Mouse (Mus musculus): Measurements from ENCODE around the gene Olfr640. TPM values are rescaled to one million over a fixed set of nuclear protein-coding genes. Genes with fewer than 3 reads are reported as not detected.

Olfr640 gene
- not detected for total RNA-seq (2021)

DNA sequence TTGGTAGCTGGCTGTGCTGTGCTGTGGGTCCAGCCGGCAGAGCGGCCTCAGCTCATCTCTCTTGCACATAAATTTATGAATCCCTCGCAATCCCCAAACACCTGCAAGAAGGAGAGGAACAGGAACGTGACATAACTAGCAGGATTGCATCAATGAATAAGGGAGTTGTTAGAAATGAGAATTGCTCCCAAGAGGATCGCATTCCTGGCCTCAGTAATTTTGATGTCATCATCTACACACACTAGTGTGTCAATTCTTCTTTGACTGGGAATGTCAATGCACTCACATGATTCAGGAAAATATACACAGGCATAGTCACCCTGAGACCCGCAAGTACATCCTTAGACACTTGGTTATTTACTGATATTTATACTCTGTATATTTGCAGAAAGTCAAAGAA, at the start of gene Olfr640:
Olfr640 (minus strand) TSS at position 101 of the 400 bp plus-strand sequence.
- DNase-seq, result no peak

DNA sequence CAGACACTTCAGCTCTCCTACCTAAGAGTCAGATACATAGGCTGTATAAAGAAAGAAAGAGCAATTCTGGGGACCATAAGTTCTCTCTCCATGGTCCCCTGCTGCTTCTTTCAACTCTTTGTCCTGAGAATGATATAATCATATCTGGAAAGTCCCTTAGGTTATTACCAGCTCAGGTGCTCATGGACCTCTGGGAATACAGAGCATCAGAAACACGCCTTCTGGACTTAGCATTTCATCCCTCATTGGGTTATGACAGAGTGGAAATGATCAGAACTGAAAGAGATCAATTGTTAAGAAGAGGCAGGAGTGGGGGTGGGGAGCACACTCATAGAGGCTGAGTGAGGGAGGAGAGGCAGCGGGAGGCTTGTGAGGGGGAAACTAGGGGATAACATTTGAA, 46.4 kb upstream of the Olfr640 start, which contains the start of gene Olfr644:
Olfr644 (minus strand) TSS at position 101 of the 400 bp plus-strand sequence.
- intact Hi-C loops (cut with DNase I), result no loop called here

More for the DNA sequence above, at the start of gene Olfr640:
- intact Hi-C loops (cut with DNase I), result no loop called here

DNA sequence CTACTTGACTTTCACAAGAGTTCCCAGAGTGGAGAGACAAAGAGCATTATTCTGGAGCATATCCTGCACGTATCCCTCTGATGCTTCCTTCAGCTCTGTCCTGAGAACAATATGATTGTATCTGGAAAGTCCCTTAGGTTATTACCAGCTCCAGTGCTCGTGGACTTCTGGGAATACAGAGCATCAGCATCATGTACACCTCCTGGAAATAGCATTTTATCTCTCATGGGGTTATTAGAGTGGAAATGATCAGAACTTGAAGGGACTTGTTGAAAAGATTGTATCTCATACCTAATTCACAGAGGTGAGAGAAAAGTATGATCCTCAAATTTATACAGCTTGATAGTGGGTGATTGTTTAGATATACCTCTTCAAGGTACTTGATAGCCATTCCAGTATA, 36.0 kb upstream of the Olfr640 start, which contains the start of gene 4930516K23Rik:
4930516K23Rik (minus strand) TSS at position 101 of the 400 bp plus-strand sequence.
- intact Hi-C loops (cut with DNase I), result no loop called here
- no peak for DNase-seq

More for the DNA sequence above, 46.4 kb upstream of the Olfr640 start, which contains the start of gene Olfr644:
- DNase-seq, result no peak

DNA sequence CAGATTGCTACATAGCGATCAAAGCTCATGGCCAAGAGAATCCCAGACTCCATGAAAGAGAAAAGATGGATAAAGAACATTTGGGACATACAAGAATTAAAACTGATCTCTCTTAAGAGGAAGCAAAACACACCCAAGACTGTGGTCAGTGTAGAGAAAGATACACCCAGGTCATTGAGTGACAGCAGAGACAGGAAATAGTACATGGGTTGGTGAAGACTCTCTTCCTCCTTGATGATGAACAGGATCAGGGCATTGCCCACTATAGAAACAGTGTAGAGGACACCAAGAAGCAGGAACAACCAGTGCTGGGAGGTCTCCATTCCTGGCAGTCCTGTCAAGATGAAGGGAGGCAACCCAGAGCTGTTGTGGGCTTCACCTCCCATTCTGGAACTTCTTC, 33.8 kb upstream of the Olfr640 start:
- DNase-seq, result no peak
- intact Hi-C loops (cut with DNase I), result no loop called here

DNA sequence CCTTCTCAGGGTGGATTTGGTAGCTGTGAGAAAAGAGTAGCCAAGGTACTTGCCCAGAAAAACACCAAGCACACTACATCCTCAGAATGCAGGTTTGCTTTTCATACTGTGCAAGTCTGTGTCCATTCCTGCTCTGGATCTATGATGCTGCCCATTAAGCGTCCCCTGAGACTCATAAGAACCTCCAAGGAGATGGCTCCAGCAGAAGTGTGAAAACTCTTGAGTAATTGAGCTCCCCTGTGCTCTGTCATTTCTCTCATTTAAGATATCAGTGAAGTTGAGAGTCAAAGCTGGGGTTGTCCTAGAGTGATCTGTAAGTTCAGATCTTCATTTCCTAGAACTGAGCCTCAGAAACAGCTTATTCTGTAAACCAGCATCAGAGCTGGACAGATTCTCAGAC, 27.2 kb upstream of the Olfr640 start, which contains the start of gene Olfr642:
Olfr642 (minus strand) TSS at position 101 of the 400 bp plus-strand sequence.
- intact Hi-C loops (cut with DNase I), result no loop called here
- DNase-seq, result no peak

DNA sequence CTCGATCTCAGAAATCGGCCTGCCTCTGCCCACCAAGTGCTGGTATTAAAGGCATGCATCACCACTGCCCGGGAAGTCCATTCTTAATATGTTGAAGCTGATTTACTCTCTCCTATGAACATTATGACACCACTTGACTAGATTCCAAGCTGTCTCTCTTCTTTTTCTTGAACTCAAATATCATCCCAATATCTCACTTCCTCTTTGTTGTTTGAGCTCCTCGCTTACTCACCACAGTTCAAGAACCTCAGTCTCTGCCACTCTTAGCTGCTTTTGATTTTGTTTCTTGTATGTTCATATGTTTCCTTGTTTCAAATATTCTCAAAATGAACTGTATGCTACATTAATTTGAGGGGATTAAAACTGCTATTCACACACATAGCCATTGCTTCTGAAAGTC, 25.4 kb upstream of the Olfr640 start:
- intact Hi-C loops (cut with DNase I), result no loop called here
- no peak for DNase-seq

DNA sequence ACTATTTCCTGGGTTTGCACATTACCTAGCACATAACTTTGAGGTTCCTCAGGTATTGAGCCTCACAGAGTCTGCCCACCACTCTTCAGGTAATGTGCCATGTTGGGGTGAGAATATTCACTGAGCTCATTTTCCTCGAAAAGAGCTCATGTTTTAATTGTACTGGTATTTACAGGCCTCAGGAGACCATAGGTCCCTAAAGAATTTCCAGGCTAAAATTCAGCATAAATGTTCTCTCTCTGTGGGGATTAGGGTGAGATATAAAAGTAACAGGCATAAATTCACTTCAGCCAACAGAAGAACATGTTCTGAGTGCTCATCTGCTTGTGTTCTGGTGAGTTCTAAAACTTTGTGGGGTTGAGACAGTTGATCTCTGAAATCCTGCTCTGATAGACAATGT, 9.8 kb upstream of the Olfr640 start, which contains the start of gene Olfr641:
Olfr641 (plus strand) TSS at position 301 of the 400 bp plus-strand sequence.
- DNase-seq, result no peak
- intact Hi-C loops (cut with DNase I), result no loop called here

DNA sequence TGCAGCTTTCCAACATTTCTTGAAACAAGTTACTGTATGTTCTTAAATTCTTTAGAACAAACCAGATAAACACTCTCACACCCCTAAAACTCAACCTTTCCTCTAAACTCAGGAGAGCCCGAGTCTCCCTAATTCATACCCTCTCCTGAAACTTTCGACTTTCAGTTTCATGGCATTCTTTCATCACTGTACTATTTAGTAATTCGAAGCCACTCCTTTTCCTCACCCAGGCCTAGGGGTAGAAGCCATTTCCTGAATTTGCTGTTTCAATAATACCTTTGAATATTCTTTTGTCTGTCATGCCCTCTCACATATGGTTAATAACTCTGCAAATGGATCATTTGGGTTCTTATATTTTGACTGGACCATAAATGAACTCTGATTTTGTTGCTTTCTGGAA, 1.6 kb upstream of the Olfr640 start:
- intact Hi-C loops (cut with DNase I), result no loop called here
- no peak for DNase-seq

DNA sequence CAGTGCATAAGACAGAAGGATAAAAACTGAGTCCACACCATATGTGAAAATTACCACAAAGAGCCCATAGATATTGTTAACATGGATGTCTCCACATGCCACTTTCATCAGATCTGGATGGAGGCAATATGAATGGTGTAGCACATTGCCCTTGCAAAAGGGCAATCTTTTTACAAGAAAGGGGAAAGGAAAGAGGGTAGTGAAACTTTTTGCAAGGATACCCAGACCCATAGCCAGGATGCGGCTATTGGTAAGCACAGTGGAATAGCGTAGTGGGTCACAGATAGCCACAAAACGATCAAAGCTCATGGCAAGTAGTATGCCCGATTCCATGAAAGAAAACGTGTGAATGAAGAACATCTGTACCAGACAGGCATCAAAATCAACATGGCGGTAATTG, 3.7 kb downstream of the Olfr640 start:
- intact Hi-C loops (cut with DNase I), result no loop called here
- no peak for DNase-seq

DNA sequence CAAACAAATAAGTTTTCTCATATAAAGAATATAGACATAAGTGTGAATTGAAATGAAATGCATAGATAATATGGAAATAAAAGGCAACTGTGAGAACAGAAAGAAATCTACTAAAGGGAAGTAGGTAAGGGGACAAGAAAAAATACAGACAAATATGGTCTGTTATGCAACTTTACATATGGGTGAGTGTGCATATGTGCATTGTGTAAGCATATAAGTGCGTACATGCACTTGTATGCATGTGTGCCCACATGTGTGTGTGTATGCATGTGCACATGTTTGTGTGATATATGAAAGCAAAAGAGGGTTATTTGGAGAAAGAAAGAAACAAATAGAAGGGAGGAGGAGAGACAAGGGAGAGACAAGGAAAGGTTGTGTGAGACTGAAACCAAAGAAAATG, 6.4 kb downstream of the Olfr640 start:
- DNase-seq, result no peak
- intact Hi-C loops (cut with DNase I), result no loop called here

DNA sequence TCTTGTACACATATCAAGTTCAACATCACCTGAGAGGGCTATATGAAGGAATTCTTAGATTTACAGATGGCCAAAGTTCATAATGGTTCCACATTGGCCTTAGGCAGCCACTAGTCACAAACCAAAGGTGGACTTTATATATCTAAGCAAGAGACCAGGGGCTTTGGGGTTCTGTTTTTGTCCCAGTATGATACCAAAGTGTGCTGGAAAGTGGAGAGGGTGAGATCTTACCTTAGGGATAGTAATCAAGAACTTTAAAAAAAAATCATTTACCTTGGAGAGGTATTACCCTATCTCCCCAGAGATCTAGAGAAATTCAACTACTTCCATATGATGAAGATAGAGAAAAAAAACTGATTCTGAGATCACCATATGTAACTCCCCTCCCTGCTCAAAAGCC, 8.2 kb downstream of the Olfr640 start, which contains the start of gene Olfr639:
Olfr639 (minus strand) TSS at position 101 of the 400 bp plus-strand sequence.
- intact Hi-C loops (cut with DNase I), result no loop called here
- DNase-seq, result no peak

DNA sequence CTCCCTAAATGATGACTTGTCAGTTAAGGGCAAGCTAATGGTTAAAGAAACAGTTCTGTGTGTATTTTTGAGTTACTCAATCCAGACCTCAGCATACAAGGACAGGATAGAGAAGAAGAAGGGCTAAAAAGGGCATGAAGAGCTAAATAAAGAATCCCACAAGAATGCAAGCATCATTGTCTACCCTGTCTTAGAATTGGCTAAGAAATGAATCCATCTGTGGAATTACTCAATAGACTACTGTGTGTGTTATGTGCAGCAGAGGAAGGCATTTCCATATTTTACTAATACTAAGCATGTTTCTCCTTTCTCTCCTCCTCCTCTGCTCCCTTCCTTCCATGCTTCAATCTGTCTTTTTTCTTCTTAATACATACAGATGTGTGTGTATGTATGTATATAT, 26.2 kb downstream of the Olfr640 start:
- no peak for DNase-seq
- intact Hi-C loops (cut with DNase I), result no loop called here

DNA sequence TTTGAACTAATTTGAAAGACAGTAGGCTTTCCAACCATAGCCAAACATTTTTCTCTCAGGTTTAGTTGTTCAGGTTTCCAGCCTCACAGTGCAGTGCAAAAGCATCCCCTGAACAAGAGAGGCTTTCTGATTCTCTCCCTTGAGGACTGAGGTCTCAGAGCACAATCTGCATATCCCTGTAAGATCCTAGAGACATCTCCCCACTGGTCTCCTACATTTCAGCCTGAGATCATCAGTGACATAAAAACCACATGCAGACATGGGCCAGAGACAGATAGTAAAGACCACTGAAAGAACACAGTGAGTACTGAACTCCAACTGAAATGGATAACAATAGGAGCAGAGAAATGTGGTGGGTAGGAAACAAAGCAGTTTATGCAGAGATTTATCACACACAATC, 26.9 kb downstream of the Olfr640 start, which contains the start of gene Olfr638:
Olfr638 (plus strand) TSS at position 301 of the 400 bp plus-strand sequence.
- intact Hi-C loops (cut with DNase I), result no loop called here
- DNase-seq, result no peak

DNA sequence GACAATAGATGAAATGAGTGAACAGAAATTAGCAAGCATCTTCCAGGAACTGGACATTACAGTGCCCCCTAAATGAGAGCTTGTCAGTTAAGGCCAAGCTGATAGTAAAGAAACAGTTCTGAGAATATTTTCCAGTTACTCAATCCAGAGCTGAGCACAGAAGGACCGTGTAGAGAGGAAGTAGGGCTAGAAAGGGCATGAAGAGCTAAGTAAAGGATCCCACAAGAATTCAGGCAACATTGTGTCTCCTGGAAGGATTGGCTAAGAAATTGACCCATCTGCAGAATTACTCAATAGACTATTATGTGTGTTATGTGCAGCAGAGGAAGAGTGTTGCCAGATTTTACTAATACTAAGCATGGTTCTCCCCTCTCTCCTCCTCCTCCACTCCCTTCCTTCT, 53.6 kb downstream of the Olfr640 start:
- intact Hi-C loops (cut with DNase I), result no loop called here
- DNase-seq, result no peak

DNA sequence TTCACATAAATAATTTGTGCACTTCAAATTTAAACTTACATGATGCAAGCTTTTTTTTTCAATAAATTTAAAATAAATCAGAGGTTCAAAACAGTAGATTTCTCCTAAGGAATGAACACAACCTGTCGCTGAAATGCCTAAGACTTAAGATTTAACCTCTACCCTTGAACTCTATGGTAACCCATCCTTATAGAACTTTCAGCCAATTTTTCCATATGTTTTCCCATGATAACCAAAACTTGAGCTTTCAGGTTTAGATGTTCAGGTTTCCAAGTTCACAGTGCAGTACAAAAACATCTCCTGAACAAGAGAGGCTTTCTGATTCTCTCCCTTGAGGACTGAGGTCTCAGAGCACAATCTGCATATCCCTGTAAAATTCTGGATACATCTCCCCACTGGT, 54.5 kb downstream of the Olfr640 start, which contains the start of gene Olfr635:
Olfr635 (plus strand) TSS at position 301 of the 400 bp plus-strand sequence.
- intact Hi-C loops (cut with DNase I), result no loop called here
- no peak for DNase-seq

Other genes starting within 250 kb of the Olfr640 start
- not detected for gene Olfr68, start 245.9 kb downstream of the Olfr640 start, total RNA-seq (2021)
- not detected for gene Olfr67, start 233.8 kb downstream of the Olfr640 start, total RNA-seq (2021)
- 10 to 100 TPM in 1 of 2 experiments, 1 to 10 TPM in 1; 8.8 to 20.4 TPM for gene Hbb-bt, start 211.6 kb downstream of the Olfr640 start, total RNA-seq (2021)
- gene Hbb-bs, start 197.5 kb downstream of the Olfr640 start, total RNA-seq (2021), result 100 to 1,000 TPM in 1 of 2 experiments, 10 to 100 TPM in 1; 41.0 to 135 TPM
- not detected for gene Hbb-bh2, start 185.1 kb downstream of the Olfr640 start, total RNA-seq (2021)
- gene Hbb-bh1, start 182.4 kb downstream of the Olfr640 start, total RNA-seq (2021), result not detected
- gene Hbb-y, start 172.4 kb downstream of the Olfr640 start, total RNA-seq (2021), result not detected
- gene Olfr66, start 139.3 kb downstream of the Olfr640 start, total RNA-seq (2021), result not detected
- gene Olfr64, start 131.1 kb downstream of the Olfr640 start, total RNA-seq (2021), result not detected
- not detected for gene Olfr65, start 122.1 kb downstream of the Olfr640 start, total RNA-seq (2021)
- gene Olfr631, start 96.7 kb downstream of the Olfr640 start, total RNA-seq (2021), result not detected
- not detected for gene Olfr632, start 91.2 kb downstream of the Olfr640 start, total RNA-seq (2021)
- not detected for gene Olfr633, start 81.1 kb downstream of the Olfr640 start, total RNA-seq (2021)
- gene Olfr635, start 54.4 kb downstream of the Olfr640 start, total RNA-seq (2021), result under 1 TPM in 1 of 2 experiments, not detected in 1; 0.08 TPM
- gene Olfr638, start 26.8 kb downstream of the Olfr640 start, total RNA-seq (2021), result not detected
- under 1 TPM; 0.10 to 0.38 TPM for gene Olfr639, start 8.3 kb downstream of the Olfr640 start, total RNA-seq (2021)
- gene Olfr641, start 9.9 kb upstream of the Olfr640 start, total RNA-seq (2021), result not detected
- gene Olfr642, start 27.1 kb upstream of the Olfr640 start, total RNA-seq (2021), result not detected
- gene 4930516K23Rik, start 35.9 kb upstream of the Olfr640 start, total RNA-seq (2021), result not detected
- not detected for gene Olfr644, start 46.3 kb upstream of the Olfr640 start, total RNA-seq (2021)
- not detected for gene Olfr645, start 59.9 kb upstream of the Olfr640 start, total RNA-seq (2021)
- not detected for gene Olfr646, start 79.3 kb upstream of the Olfr640 start, total RNA-seq (2021)
- gene Ubqln5, start 104.3 kb upstream of the Olfr640 start, total RNA-seq (2021), result not detected
- gene Olfr643, start 111.8 kb upstream of the Olfr640 start, total RNA-seq (2021), result not detected
- gene Ubqln3, start 117.7 kb upstream of the Olfr640 start, total RNA-seq (2021), result not detected
- not detected for gene Ubqlnl, start 125.0 kb upstream of the Olfr640 start, total RNA-seq (2021)
- gene Olfm5, start 139.3 kb upstream of the Olfr640 start, total RNA-seq (2021), result not detected
- gene Olfr648, start 157.8 kb upstream of the Olfr640 start, total RNA-seq (2021), result under 1 TPM; 0.38 to 0.46 TPM
- not detected for gene Olfr649, start 170.4 kb upstream of the Olfr640 start, total RNA-seq (2021)
- under 1 TPM; 0.24 to 0.28 TPM for gene Trim6, start 193.2 kb upstream of the Olfr640 start, total RNA-seq (2021)
- 1 to 10 TPM in 1 of 2 experiments, under 1 TPM in 1; 0.78 to 1.0 TPM for gene Trim34a, start 218.9 kb upstream of the Olfr640 start, total RNA-seq (2021)

All from left cerebral cortex, postnatal 4 days (tissue).